Mouse (Mus musculus) adrenal gland, postnatal 4 days (tissue): ENCODE measurements around the gene Baz1b. TPM values are rescaled to one million over a fixed set of nuclear protein-coding genes. Genes with fewer than 3 reads are reported as not detected.
A peak's percentile ranks its signal among the peaks of the same experiment; 100 is the strongest.

ENCODE experiments used
- DNase-seq, 2 experiments: peaks; one replicate each; pipeline ENCODE4 v3.0.0; 2021 to 2022; ENCODE audit warnings: low spot score in 2 of 2, mixed read lengths in 2 of 2
- total RNA-seq, 2 experiments: library from RNA; stranded (reverse); gene quantifications; 2 replicates each; pipeline ENCODE4 v1.2.3; 2021

The Baz1b gene
- total RNA-seq, 2 experiments from 2014 or later, result 67.4 to 76.4 TPM

DNA sequence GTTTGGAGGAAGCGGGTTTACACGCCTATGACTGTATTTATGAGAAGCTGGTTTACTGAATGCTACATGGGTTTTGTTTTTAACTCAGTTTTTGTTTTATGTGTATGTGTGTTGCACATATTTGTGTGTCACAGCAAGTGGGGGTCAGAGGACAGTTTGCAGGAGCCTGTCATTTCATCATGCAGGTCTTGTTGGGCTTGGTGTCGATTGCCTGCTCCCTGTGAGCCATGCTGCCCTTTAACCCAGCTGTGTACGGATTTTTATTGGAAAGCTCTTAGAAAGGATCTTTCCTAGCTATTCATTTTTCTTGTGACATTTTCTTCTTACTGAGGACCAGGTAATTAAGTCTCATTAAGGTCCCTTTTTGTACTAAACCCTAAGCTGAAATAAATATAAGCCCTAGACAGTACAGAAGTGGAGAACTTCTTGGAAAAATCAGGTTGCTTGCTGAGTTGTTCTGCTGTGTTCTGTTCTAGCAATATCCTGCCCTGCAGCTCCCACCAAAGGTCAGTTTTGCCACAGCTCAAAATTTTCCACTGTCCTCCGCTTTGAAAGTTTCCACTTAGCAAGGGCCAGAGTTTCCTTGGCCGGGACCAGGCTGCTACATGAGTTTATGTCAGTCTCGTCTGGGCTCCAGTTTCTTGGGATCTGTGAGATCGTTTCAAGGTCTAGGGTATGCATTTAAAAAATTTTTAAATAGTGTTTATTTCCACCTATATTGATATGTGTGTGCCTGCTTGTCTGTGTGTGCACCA, 46.3 kb downstream of the Baz1b start:
- no peak for DNase-seq

DNA sequence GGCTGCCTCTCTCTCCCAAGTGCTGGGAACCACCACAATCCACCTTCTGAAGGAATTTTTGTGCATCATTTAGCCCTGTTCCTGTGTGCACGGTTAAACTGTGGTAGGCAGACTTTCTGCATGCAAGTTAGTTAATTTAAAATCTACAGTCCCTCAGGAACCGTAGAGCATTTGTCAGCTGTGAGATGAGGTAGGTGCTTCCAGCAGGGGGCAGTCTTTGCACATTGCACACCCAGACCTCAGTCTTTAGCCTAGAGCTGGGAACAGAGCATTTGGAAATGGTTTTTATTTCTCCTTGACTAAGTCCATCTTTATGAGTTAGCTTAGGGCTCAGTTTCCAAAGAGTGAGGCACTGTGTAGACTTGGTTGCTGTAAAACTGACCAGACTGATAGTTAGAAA, 49.5 kb downstream of the Baz1b start:
- DNase-seq, result no peak

DNA sequence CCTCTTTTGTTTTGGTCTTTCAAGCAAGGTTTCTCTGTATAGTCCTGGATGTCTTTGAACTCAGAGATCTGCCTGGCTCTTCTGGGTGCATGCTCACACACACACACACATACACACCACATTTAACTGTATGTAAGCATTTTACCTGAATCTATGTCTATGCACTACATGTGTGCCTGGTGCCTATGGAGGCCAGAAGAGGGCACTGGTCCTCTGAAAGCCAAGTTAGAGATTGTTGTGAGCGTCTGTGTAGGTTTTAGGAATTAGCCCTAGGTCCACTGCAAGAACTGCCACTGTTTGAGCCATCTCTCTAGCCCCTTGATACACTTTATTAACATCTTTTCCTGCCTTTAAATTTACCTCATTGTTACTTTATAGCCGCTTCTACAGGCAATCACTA, 51.8 kb downstream of the Baz1b start:
- no peak for DNase-seq

DNA sequence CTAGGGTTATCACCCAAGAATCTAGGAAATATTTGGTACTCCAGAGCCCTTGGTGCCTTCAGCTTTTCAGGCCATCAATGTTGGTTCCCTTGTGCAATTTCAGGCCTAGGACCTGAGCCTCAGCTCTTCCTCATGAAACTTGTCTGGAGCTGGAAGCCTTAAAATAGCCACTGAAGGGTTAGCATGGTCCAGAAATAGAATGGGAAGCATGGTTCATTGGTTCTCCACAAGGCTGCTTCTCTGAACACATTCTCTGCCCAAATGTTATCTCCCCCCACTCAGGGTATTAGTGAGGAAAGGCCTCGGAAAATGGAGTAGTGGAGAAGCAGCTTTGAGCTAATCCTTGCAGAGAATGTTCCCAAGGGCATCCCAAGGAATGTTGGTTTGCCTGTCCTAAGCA, 54.4 kb downstream of the Baz1b start:
- no peak for DNase-seq

DNA sequence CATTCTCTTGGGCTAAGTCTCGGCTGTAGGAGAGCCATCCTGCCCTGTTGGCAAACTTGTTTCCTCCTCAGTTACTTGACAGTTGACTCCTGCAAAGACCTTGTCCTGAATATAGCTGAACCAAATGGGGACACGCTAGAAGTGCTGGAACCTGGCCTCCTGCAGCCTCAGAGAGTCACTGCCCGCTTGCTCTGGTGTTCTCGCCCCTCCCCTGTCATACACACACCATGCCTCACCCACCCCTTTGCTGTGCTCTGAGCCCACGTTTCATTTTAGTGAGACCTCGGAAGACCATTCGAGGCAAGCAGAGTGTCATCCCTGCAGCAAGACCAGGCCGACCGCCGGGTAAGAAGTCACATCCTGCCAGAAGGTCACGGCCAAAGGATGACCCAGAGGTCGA, 55.1 kb downstream of the Baz1b start:
- DNase-seq, result no peak

DNA sequence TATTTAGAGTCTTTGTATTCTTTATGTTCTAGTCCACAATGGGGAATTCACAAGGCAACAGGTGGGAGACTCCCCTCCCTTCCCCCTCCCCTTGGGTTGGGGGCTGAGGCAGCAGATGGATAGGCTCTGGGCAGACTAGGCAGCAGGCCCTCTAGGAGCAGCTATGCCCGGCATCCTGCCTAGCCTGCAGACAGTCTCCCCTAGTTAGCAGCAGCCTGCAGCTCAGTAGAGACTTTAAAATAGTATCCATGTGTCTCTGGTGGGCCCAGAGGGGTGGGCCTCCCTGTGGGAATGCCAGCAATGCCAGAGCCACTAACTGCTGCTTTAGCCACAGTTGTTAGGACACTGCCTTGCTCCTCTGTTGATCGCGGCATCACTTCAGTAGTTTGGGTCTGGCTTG, 55.5 kb downstream of the Baz1b start:
- no peak for DNase-seq

DNA sequence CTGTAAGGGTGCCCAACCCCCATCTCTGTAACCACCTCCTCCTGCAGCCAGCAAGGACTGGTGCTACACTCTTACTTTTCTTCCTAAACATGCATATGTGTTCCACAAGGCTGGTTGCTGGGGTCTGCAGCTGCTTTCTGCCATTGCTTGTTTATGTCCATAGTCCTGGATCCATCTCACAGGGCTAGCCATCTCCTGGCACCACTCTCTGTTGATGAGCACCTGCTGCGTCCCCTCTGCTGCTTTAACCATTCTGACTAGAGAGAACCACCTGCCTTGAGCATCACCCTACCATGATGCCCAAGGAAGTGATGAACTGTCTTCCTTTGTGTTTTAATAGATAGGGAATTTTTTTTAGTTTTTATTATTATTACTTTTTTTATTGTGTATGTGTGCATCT, 56.1 kb downstream of the Baz1b start:
- DNase-seq, result no peak

DNA sequence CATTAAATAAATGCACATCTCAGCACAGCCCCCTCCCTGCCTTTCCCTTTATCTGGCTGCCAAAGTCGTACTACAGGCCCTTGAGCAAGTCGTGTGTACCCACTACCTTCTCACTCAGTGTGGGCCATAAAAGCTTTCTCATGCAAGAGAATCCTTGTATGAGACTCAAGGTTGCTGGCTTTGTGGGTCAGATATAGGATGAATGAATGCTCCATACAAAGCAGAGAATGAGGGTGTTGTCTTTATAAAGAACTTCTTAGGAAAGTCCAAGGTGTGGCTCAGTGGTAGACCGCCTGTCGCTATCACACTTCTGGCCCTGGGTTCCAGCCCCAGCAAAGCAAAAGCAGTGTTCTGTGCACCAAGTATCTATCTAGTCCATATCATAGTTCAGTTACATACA, 59.5 kb downstream of the Baz1b start:
- DNase-seq, result no peak

DNA sequence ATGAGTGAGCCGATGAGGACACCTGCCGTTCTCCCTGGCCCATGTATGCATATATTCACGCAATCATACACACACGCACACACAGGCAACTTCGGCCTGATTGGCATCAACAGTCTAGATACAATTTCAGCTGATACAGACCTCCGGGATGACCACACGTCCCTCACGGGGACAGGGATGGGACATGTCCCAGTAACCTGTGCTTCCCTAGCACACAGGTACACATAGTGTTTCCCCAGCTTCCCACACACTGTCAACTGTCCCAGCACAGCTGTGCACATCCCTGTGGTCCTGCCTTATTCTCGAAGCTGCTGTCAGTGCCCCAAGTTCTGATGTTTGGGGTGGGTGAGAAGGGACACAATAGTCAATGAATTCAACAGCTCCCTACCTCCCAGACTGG, 60.3 kb downstream of the Baz1b start:
- DNase-seq, result no peak

DNA sequence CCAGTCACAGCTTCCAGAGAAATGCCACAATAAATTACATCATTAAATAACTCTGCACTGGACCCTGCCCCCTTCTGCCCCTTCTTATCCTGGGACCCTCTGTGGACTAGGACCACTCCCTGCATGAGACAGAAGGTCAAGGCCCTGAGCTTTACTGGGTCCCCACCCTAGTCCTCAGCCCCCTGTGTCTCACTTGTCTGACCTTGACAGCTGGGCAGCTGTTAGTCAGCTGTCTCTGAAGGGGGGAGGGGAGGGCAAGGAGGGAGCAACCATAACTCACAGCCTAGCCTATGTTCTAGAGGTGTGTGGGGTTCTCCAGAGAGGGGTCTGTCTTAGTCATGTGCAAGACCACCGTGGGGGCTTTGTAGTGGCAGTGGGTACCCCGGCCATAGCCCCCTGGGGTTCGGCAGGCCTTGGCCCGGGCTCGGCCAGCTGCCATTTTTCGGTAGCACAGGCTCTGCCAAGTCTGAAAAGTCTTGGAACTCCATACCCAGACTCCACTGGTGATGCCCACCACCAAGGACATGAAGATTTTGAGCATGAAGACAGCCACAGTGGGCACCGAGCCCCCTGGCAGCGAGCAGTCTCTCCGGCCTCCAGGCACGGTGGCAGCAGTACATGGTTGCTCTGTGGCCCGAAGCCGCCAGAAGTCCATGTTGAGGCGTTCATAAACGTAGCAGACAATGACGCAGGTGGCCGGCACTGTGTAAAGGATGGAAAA, 62.1 kb downstream of the Baz1b start:
- no peak for DNase-seq

DNA sequence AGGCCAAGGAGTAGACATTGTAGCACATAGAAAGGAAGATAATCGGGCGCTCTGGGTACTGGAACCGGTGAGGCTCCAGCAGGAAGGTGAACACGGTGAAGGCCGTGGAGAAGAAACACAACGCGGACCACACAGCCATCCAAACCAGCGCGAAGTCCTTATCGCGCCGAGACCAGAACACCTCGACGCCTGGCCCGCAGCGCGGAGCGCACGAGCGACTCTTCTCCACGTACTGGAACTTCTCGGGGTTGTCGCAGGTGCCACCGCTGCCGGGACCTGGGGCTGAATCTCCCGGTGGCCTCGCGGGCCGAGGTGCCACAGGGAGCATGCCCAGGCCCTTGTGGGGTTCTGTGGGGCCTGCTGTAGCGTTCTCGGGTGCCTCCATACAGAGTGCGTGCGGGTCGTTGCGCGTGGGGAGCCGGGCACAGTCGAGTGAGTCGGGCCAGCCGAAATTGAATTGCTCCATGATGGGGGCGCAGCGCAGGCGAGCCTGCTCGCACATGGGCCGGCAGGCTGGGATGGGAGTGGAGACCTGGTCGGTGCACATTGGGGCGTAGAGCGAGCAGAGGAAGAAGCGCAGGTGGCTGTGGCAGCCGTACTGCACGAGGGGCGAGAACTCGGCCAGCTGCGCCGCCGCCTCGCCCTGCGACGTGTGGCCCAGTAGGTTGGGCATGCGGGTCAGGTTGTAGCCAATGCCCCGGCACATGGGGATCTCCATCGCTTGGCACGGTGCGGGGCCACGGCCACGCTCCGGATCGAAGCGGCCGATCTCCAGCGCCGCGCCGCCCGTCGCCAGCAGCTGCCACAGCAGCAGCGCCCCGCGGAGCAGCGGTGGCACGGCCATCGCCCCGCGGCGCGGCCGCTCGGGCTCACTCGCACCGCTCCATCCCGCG, 63.4 kb downstream of the Baz1b start:
- no peak for DNase-seq

DNA sequence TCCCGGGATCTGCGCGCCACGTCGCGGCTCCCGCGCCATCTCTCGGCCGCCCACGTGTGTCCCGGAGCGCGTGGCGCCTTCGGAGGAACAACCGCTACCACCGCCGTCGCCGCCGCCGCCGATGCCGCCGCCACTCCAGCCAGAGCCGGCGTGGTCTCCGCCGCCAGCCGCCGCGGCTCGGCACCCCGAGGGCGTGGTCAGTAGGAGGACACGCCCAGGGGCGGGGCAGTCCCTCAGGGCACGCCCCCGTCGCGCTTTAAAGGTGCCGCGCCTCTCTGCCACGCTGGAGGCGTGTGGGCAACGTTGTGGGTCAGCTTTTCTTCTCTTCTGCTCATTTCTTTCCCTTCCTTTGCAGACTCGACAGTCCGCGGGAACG, 64.0 kb downstream of the Baz1b start, which contains the start of gene Fzd9:
Fzd9 (minus strand) TSS at position 152 of the 376 bp plus-strand sequence.
- peak; percentile 76 to 79 for DNase-seq

DNA sequence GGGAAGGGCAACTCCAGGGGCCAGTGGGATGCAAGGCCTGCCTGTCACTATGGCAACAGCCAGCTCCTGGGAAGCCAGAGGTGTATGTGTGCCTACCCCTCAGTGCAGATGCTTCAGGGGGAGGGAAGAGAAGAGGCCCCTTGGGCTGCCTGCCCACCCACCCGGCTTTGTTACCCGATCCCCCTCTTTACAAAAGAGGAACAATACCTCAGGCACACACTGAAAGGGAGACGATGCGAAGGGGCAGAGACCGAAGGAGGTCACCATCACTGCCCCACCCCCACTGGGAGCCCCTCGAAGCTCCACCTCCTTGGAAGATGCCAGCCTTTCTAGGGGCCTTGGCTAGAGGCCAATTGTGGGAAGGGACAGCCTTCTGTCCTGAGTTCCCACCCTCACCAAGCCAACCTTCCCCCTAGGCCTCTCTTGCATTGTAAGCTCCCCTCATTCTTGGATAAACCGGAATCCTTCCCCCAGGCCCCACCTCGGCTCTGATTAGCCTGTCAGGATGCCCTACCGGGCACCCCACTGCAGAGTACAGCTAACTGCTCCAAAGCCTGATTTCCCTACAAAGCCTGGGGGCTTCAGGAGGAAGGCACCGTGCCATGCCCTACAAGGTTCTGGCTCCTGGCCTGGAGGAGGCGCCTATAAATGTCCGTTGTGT, 66.8 kb downstream of the Baz1b start:
- no peak for DNase-seq

DNA sequence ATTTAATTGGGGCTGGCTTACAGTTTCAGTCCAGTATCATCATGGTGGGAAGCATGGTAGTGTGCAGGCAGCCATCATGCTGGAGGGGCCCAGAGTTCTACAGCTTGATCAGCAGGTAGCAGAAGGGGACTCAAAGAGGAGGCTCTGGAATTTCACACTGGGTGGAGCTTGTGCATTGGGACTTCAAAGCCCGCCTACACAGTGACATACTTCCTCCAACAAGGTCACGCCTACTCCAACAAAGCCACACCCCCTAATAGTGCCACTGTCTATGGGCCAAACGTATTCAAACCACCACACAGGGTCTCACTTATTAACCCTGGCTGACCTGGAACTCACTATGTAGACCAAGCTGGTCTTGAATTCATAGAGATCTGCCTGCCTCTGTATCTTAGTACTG, 69.1 kb downstream of the Baz1b start:
- DNase-seq, result no peak

DNA sequence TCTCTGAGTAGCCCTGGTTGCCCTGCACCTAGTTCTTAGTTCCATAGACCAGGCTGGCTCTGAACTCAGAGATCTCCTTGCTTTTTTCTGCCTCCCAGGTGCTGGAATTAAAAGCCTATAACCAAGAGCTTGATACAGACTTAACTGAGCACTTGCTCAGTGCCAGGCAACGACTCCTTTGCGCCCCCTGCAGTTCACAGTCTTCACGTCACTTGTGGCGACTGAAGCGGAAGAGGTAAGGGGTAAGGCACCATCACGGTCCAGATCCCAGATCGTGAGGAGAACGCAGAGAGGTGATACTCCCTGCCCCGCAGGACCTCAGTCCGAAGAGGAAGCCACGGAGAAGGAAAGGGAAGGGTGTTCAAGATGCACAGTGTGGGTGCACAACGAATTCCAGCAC, 70.5 kb downstream of the Baz1b start:
- DNase-seq, result no peak

DNA sequence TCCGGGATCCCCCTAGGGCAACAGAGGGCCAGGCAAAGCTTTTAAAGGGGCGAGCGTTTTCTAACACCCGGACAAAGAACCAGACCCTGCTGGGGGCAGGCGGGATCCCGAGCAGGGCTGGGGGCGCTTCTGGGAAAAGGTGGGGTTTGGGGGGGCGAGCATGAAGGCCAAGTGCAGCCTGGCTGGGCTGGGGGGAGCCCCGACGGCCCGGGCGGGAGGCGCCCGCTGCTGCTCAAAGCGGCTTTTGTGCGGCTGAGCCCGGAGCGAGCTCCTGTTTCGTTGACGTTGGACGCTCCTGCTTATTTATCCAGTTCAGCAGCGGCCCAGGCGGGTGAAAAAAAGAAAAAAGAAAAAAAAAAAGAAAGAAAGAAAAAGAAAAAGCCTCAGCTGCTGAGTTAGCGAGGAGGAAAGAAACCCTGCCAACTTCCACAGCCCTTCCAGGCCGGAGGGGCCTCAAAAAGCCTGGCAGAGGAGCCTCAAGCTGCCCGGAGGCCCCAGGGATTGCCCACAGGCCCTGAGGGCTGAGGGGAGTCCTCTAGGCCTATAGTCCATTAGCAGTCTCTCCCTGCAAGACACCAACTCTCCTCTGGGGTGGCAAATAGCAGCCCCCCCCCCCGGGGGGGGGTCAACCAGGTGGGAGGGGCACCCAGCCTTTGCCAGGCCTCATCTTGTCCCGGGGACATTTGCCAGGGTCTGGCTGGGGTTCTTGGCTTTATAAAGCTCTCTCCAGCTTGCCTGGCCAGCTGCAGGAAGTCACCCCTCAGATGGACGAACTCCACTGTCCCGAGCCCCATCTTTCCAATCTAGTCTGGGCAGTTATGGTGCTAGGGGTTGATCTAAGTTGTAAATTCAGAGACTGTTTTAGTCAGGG, 71.5 kb downstream of the Baz1b start:
- DNase-seq, result no peak

DNA sequence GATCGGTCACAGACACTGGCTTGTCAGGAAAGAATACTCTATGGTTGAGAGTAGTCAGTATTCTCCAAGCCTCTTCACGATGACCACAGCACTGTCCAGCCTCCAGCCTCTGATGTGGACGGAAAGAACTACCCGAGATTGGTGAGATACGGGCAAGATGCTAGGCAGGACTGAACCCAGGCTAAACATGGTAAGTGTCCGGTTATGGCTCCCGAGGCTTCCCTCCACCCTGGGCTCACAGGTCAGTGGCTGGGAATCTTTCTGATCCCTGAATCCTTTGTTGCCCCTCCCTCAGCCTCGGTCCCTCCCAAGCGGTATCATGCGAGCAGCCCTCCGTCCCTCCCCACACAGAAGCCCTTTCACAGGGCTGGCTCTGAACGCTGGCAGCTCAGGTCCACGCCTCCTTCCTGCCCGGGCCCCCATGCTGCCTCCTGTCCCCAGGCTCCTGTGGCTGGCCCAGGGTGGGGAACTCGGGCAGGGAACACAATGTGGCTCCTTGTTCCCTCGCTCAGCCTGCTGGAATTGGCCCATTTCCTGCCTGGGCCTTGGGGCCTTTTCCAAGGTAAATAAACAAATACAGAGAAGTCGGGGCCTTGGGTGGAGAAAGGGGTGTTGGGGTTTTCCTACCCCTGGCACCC, 76.9 kb downstream of the Baz1b start:
- DNase-seq, result no peak

DNA sequence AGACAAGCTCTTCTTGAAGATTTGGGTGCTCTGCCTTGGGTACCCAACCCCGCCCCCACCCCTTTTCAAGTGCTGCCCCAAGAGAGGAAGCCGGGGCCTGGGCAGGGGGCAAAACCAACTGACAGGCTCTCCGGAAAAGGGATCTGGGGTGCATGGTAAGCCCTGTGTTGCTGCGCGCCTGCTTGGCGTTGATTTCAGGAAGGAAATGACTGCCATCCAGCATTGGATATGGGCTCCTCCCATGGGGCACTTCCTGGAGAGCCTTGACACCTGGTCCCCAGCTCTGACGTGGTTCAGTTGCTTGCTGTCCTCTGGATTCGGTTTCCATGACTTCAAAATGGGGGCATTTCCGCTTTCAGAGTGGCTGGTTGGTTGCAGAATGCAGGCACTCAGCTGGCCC, 77.5 kb downstream of the Baz1b start:
- DNase-seq, result no peak

DNA sequence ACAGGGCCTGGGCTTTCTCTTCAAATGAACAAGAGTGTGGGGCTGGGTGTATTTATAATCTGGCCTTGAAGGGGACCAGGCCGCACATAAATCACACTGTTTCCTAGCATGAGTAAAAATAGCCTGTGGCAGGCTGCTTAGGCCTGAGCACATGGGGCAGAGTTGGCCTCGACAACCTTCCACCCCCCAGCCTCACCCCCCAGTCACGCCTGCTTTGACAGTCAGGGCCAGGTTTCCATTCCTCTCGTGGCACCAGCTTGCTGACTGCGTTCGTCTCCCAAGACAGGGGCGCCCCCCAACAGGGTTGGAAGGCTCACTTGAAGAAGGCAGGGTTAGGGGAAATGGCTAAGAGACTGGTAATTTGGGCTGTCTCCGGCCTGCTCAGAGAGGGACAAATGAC, 82.4 kb downstream of the Baz1b start:
- DNase-seq, result no peak

DNA sequence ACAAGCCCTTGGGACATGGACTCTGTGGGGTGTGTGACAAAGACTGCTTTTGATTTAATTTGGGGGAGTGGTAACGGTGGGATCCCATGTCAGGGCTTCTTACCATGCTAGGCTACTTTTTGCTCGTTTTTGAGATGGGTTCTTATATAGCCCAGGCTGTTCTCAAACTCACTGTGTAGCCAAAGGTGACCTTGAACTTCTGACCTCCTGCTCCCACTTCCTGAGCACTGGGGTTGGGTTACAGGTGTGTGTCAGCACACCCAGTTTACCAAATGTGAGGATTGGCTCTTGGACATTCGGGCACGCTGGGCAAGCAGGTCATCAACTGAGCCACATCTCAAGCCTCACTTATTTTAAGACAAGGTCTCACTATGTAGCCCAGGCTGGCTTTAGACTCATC, 83.3 kb downstream of the Baz1b start:
- DNase-seq, result no peak
